In the genomic region with DNA sequence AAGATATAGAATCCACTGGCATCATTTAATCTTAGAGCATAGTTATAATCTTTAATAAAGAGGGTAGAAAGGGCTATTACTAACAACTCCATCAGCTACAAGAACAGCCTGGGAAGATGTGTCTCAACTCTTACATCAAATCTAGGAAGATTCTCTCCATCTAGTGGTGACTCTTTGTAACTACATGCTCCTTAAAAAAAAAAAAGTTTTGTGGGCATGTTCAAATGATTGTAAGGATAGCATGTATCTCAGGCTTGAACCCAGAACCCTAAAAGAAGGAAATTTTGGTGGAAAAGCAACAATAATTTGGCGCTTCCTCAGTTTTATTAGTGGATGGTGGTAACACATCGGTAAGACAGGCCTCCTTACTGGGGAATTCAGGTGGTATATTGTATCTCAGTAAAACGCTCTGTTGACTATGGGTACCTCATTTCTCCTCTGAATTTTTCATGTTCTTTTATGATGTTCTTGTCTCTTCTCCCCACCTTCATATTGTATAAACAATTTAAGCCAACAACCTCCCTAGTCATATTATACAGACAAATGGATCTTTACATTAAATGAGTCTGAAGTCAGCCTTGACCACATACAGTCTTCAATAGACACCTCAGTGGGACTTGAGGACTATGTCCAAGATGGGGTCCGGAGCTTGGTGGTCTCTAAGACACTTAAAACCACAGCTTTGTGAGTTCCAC, we compare ENCODE assay signal across 8 mouse cellular contexts. TPM values are rescaled to one million over a fixed set of nuclear protein-coding genes. Genes with fewer than 3 reads are reported as not detected.
DNase-seq lines count a peak whose midpoint lies in the region; ATAC-seq and TF ChIP-seq lines count a peak whose summit lies in the region.
"Had no signal": no experiment of that assay in that cellular context is flagged by ENCODE, and none has a peak within 500 bp of the region (broad histone marks: within the 10 kb centered on the region; RNA-seq: fewer than 3 reads in every experiment).

No protein-coding gene starts in this region.

- no peak overlapping the region for H3K27ac ChIP-seq in liver, embryonic 14.5 days
- H3K27ac ChIP-seq in liver, embryonic 11.5 days (ENCODE audit: low read depth, low read length), result no peak overlapping the region
- no peak overlapping the region for H3K27ac ChIP-seq in ES-E14 (ENCODE audit: insufficient read depth, low read depth, low read length, poor library complexity, severe bottlenecking)

- TF ChIP-seq EP300 in liver, embryonic 14.5 days (IDR thresholded peaks at IDR 0.05; ENCODE audit: low read depth), result no peak

- ATAC-seq in liver, embryonic 14.5 days (ENCODE audit: insufficient read depth), result no peak
- ATAC-seq in liver, embryonic 11.5 days (replicated peaks; ENCODE audit: low FRiP score), result no peak
- ATAC-seq in megakaryocyte-erythroid progenitor cell, adult 5-6 weeks (replicated peaks; ENCODE audit: low FRiP score, low TSS enrichment, poor library complexity, severe bottlenecking), result peak; percentile 70

- H3K9ac ChIP-seq in liver, embryonic 14.5 days (replicated peaks), result no peak overlapping the region
- H3K9ac ChIP-seq in liver, embryonic 11.5 days (ENCODE audit: low read depth, low read length), result no peak overlapping the region
- no peak overlapping the region for H3K9ac ChIP-seq in ES-E14 (ENCODE audit: insufficient read depth, low read depth, low read length, poor library complexity, severe bottlenecking)

- H3K36me3 ChIP-seq in liver, embryonic 14.5 days (replicated peaks; ENCODE audit: control insufficient read depth, insufficient read depth, low read depth), result no peaks in the 10 kb centered on the region
- H3K36me3 ChIP-seq in liver, embryonic 11.5 days (ENCODE audit: control insufficient read depth, insufficient read depth, low read length), result no peaks in the 10 kb centered on the region
- H3K36me3 ChIP-seq in ES-E14 (ENCODE audit: control insufficient read depth, insufficient read depth, low read length, poor library complexity, severe bottlenecking), result no peaks in the 10 kb centered on the region

- no peak overlapping the region for H3K4me3 ChIP-seq in liver, embryonic 14.5 days (ENCODE audit: insufficient read depth in 1 of 2, low read depth in 2 of 2, low read length in 2 of 2)
- no peak overlapping the region for H3K4me3 ChIP-seq in liver, embryonic 11.5 days (ENCODE audit: low read depth, low read length)
- H3K4me3 ChIP-seq in ES-E14 (ENCODE audit: insufficient read depth in 1 of 2, low read depth in 1 of 2, low read length in 2 of 2, poor library complexity in 1 of 2, severe bottlenecking in 1 of 2), result no peak overlapping the region

- in situ Hi-C loops in ES-E14 (cut with MboI; ENCODE audit: low sequenced_read_pairs in 2 of 2, unreplicated experiment in 2 of 2), result no loop called here

- H3K9me3 ChIP-seq in liver, embryonic 14.5 days (ENCODE audit: control insufficient read depth, low read length), result no peaks in the 10 kb centered on the region
- H3K9me3 ChIP-seq in liver, embryonic 11.5 days (ENCODE audit: control insufficient read depth, low read length), result no peaks in the 10 kb centered on the region
- no peaks in the 10 kb centered on the region for H3K9me3 ChIP-seq in ES-E14 (ENCODE audit: control insufficient read depth, insufficient read depth, low read depth, low read length)

- H3K27me3 ChIP-seq in liver, embryonic 14.5 days (ENCODE audit: control insufficient read depth, insufficient read depth, low read length), result no peaks in the 10 kb centered on the region
- no peaks in the 10 kb centered on the region for H3K27me3 ChIP-seq in liver, embryonic 11.5 days (replicated peaks; ENCODE audit: control insufficient read depth, insufficient read depth, low read length)

- no peak overlapping the region for H3K4me2 ChIP-seq in liver, embryonic 14.5 days (ENCODE audit: low read depth)
- no peak overlapping the region for H3K4me2 ChIP-seq in liver, embryonic 11.5 days

- WGBS in liver, embryonic 14.5 days (ENCODE audit: insufficient replicate concordance), result 24% methylated on average over 4 of the region's 4 CpGs
- WGBS in liver, embryonic 11.5 days, result 36% methylated on average over 4 of the region's 4 CpGs

- DNase-seq in liver, embryonic 14.5 days (ENCODE audit: low read depth in 3 of 3, low spot score in 3 of 3), result peak in 2 of 3 experiments; percentile 6 to 23
- no peak for DNase-seq in liver, embryonic 11.5 days (ENCODE audit: low spot score)
- DNase-seq in ES-E14 (ENCODE audit: low read depth, low spot score), result peak; percentile 33
- DNase-seq in brain, adult 2 months (ENCODE audit: low read depth, low spot score), result peak; percentile 60
- DNase-seq in adrenal gland, postnatal 25 days, result no peak
- no peak for DNase-seq in layer of hippocampus, adult 8-10 months (ENCODE audit: low spot score in 2 of 2)
- DNase-seq: thymus, adult 18-20 months had no signal

- no peaks in the 10 kb centered on the region for H3K4me1 ChIP-seq in liver, embryonic 14.5 days (replicated peaks; ENCODE audit: control insufficient read depth in 2 of 2, insufficient read depth in 2 of 2, low read length in 1 of 2)
- no peaks in the 10 kb centered on the region for H3K4me1 ChIP-seq in liver, embryonic 11.5 days (replicated peaks; ENCODE audit: control insufficient read depth, insufficient read depth, low read length)
- H3K4me1 ChIP-seq in ES-E14 (ENCODE audit: control insufficient read depth in 2 of 2, insufficient read depth in 2 of 2, low read length in 2 of 2, poor library complexity in 1 of 2), result no peaks in the 10 kb centered on the region

- TF ChIP-seq CTCF in liver, embryonic 14.5 days (IDR thresholded peaks at IDR 0.05; ENCODE audit: low read depth), result peak; percentile 56; the same call in 1 of the 2 replicates

TF ChIP-seq in ES-E14, 5 proteins besides CTCF, POLR2A, EP300 and RAD21:
- TF ChIP-seq ZNF384 (IDR thresholded peaks at IDR 0.05; ENCODE audit: low read depth, low read length), result peak; percentile 96
- TF ChIP-seq MAFK (IDR thresholded peaks at IDR 0.05; ENCODE audit: insufficient read depth, low read depth, low read length), result no peak

RNA-seq across cellular contexts. Expression of a gene that starts 40.4 kb away (rescaled TPM):
- 7.4 and 10.0 TPM in 2 replicates for polyA plus RNA-seq in liver, embryonic 14.5 days (2012; rRNA removed)
- polyA plus RNA-seq in liver, embryonic 14.5 days (2014; fragmentation: Nextera tagmentation; extraction: Ambion mirVana), result 22.5 and 27.2 TPM in 2 replicates
- polyA plus RNA-seq in liver, embryonic 11.5 days (2014; fragmentation: Nextera tagmentation; extraction: Ambion mirVana), result 64.7 and 76.0 TPM in 2 replicates
- 28.3 and 42.5 TPM in 2 replicates for total RNA-seq in ES-E14 (2012; rRNA removed)
- total RNA-seq in megakaryocyte-erythroid progenitor cell, adult 5-6 weeks (2014; fragmentation: Nextera tagmentation), result 23.6 and 42.2 TPM in 2 replicates
- 37.3 and 46.6 TPM in 2 replicates for total RNA-seq in megakaryocyte-erythroid progenitor cell, adult 5-6 weeks (2017)
- total RNA-seq in adrenal gland, postnatal 25 days (2021), result 23.0 and 32.3 TPM in 2 replicates
- total RNA-seq in layer of hippocampus, adult 8-10 months (2022), result 10 to 100 TPM; 28.9 to 35.4 (median 31.0) TPM

RNA-seq across cellular contexts. Expression of a gene that starts 40.4 kb away (rescaled TPM):
- 105 and 116 TPM in 2 replicates for polyA plus RNA-seq in liver, embryonic 14.5 days (2012; rRNA removed)
- polyA plus RNA-seq in liver, embryonic 14.5 days (2014; fragmentation: Nextera tagmentation; extraction: Ambion mirVana), result 91.0 and 101 TPM in 2 replicates
- polyA plus RNA-seq in liver, embryonic 11.5 days (2014; fragmentation: Nextera tagmentation; extraction: Ambion mirVana), result 225 and 242 TPM in 2 replicates
- 169 and 172 TPM in 2 replicates for total RNA-seq in ES-E14 (2012; rRNA removed)
- total RNA-seq in megakaryocyte-erythroid progenitor cell, adult 5-6 weeks (2014; fragmentation: Nextera tagmentation), result 271 and 287 TPM in 2 replicates
- total RNA-seq in megakaryocyte-erythroid progenitor cell, adult 5-6 weeks (2017), result 372 and 379 TPM in 2 replicates
- 177 and 184 TPM in 2 replicates for total RNA-seq in adrenal gland, postnatal 25 days (2021)
- 100 to 1,000 TPM; 162 to 195 (median 183) TPM for total RNA-seq in layer of hippocampus, adult 8-10 months (2022)

Comparison
In these comparisons a context has a peak if more than half of its experiments do, and no peak if none do; other contexts are left out.
1. DNase-seq: peak in liver, embryonic 14.5 days (2 of 3), ES-E14 (single experiment) and brain, adult 2 months (single experiment); none in liver, embryonic 11.5 days (single experiment), adrenal gland, postnatal 25 days (single experiment) and layer of hippocampus, adult 8-10 months (0 of 2).